Mouse (Mus musculus) liver, embryonic 14.5 days (tissue): ENCODE results near the gene Dennd1a. TPM values are rescaled to one million over a fixed set of nuclear protein-coding genes. Genes with fewer than 3 reads are reported as not detected.
A peak's percentile ranks its signal among the peaks of the same experiment; 100 is the strongest.

Source experiments
- ATAC-seq: fragments of 200-750 bp; cut with Nextera tagmentation; 2 replicates; pipeline ENCODE4 v1.8.0; 2017; ENCODE audit warnings: moderate number of reproducible peaks, mild to moderate bottlenecking, moderate library complexity; ENCODE audit not compliant: insufficient read depth
- DNase-seq, 3 experiments: peaks; one replicate each; pipeline ENCODE4 v3.0.0-alpha.2; 2012 to 2013; ENCODE audit warnings: low read depth in 3 of 3, low spot score in 3 of 3
- H3K27ac ChIP-seq: fragments of 300-500 bp; sonication (generic); 2 replicates; pipeline ENCODE4 v1.5.1; 2014; ENCODE audit warnings: moderate library complexity, mild to moderate bottlenecking, control low read depth, inconsistent platforms
- H3K27me3 ChIP-seq: fragments of 300-500 bp; sonication (generic); 2 replicates; pipeline ENCODE4 v1.6.1; 2014; ENCODE audit warnings: mild to moderate bottlenecking, low read length, moderate library complexity; ENCODE audit not compliant: control insufficient read depth, insufficient read depth
- H3K36me3 ChIP-seq: fragments of 300-500 bp; sonication (generic); replicated peaks from 2 replicates; pipeline ENCODE4 v1.6.1; 2014; ENCODE audit warnings: low read depth; ENCODE audit not compliant: control insufficient read depth, insufficient read depth
- H3K4me1 ChIP-seq, 2 experiments: fragments of 200-500 bp in 1 of 2; fragments of 300-500 bp in 1 of 2; sonication (generic) in 1 of 2; replicated peaks; 2 replicates each; pipeline ENCODE4 v1.6.1; 2012 to 2014; ENCODE audit warnings: antibody characterized with exemption in 1 of 2, inconsistent platforms in 1 of 2, low read length in 1 of 2; ENCODE audit not compliant: control insufficient read depth in 2 of 2, insufficient read depth in 2 of 2
- H3K4me2 ChIP-seq: fragments of 300-500 bp; sonication (generic); 2 replicates; pipeline ENCODE4 v1.6.1; 2014; ENCODE audit warnings: low read depth, mild to moderate bottlenecking, control low read depth, moderate library complexity
- H3K4me3 ChIP-seq, 2 experiments: fragments of 200-500 bp in 1 of 2; fragments of 300-500 bp in 1 of 2; sonication (generic) in 1 of 2; 2 replicates each; pipeline ENCODE4 v1.5.1; 2012 to 2014; ENCODE audit warnings: low read depth in 2 of 2, low read length in 2 of 2, mild to moderate bottlenecking in 2 of 2, control low read depth in 1 of 2, inconsistent platforms in 1 of 2, moderate library complexity in 1 of 2; ENCODE audit not compliant: insufficient read depth in 1 of 2
- H3K9ac ChIP-seq: fragments of 300-500 bp; sonication (generic); replicated peaks from 2 replicates; pipeline ENCODE4 v1.6.1; 2014; ENCODE audit warnings: mild to moderate bottlenecking, control low read depth, moderate library complexity
- H3K9me3 ChIP-seq: fragments of 300-500 bp; sonication (generic); 2 replicates; pipeline ENCODE4 v1.6.1; 2016; ENCODE audit warnings: low read length, mixed read lengths; ENCODE audit not compliant: control insufficient read depth
- CTCF ChIP-seq: IDR thresholded peaks from 2 replicates; pipeline ENCODE4 v1.5.1; 2016; ENCODE audit warnings: antibody characterized with exemption, low read depth, control low read depth
- EP300 ChIP-seq: IDR thresholded peaks from 2 replicates; pipeline ENCODE4 v1.6.1; 2016; ENCODE audit warnings: antibody characterized with exemption, low read depth
- WGBS: fragments of 180-500 bp; shearing (Covaris S2); extraction: QIAGEN DNeasy Blood & Tissue Kit; methylation state at CpG from one replicate; pipeline ENCODE4 v1.1.7; 2014; ENCODE audit not compliant: insufficient replicate concordance; 5-methylcytosine and 5-hydroxymethylcytosine counted together
- polyA plus RNA-seq, 2 experiments: library from polyadenylated mRNA; depleted of rRNA in 1 of 2; stranded (reverse) in 1 of 2; unstranded in 1 of 2; fragments of >200 nt; fragmentation: Nextera tagmentation in 1 of 2; extraction: Ambion mirVana in 1 of 2; gene quantifications; 2 replicates each; pipeline versions ENCODE4 v1.2.1 to v1.2.3; 2012 to 2014

The Dennd1a gene
- polyA plus RNA-seq, 2 experiments, result 5.5 to 6.5 TPM

DNA sequence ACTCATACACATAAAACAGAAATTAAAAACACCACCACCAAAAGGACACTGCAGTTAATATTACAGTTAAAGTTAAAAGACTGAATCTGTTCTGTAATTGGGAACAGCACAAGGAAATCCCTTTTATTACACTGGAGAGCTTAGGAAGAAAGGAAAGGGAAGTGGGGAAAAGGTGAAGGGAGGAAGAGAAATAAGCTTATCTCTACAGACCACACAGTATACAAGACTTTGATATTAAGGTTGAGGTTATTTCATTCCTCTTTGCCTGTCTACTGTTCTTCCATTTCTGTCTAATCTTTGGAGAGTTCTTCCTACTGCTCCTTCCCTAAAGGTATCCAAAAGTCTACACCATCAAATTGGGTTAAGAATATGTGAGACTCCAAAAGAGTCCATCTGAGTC is 28.1 kb downstream of the Dennd1a start:
- DNase-seq (no peak), ATAC-seq (no peak)
- Histone ChIP-seq H3K9me3 (no peaks in the 10 kb centered on the region), H3K4me3 (no peak overlapping the region), H3K4me2 (no peak overlapping the region), H3K36me3 (no peaks in the 10 kb centered on the region), H3K4me1 (peaks cover 4 to 5% of the 10 kb centered on the region in 2 experiments), H3K27me3 (no peaks in the 10 kb centered on the region), H3K9ac (no peak overlapping the region), H3K27ac (no peak overlapping the region)
- TF ChIP-seq CTCF, result no peak
- TF ChIP-seq EP300, result no peak

GRCm38 (mm10) chr2:38237616-38238015 is 49.6 kb downstream of the Dennd1a start:
- WGBS, result 80% methylated on average over 1 of the region's 1 CpGs
- no peak for ATAC-seq
- H3K9ac ChIP-seq, result no peak overlapping the region

GRCm38 (mm10) chr2:38235593-38235992 is 51.6 kb downstream of the Dennd1a start:
- Histone ChIP-seq H3K9ac (no peak overlapping the region), H3K4me1 (peaks cover 8% of the 10 kb centered on the region in 2 experiments), H3K9me3 (no peaks in the 10 kb centered on the region), H3K36me3 (no peaks in the 10 kb centered on the region), H3K4me3 (no peak overlapping the region), H3K27me3 (no peaks in the 10 kb centered on the region), H3K4me2 (no peak overlapping the region; the same call in 1 of the 2 replicates), H3K27ac (no peak overlapping the region)
- DNase-seq (peak in 2 of 3 experiments; percentile 23 to 31), ATAC-seq (peak; percentile 78; the same call in 1 of the 2 replicates)
- 17% methylated on average over 2 of the region's 2 CpGs for WGBS
- no peak for TF ChIP-seq CTCF
- peak; percentile 48 for TF ChIP-seq EP300

More at GRCm38 (mm10) chr2:38237616-38238015, 49.6 kb downstream of the Dennd1a start:
- Histone ChIP-seq H3K9me3 (no peaks in the 10 kb centered on the region), H3K4me2 (no peak overlapping the region), H3K4me1 (peaks cover 4 to 8% of the 10 kb centered on the region in 2 experiments), H3K36me3 (no peaks in the 10 kb centered on the region), H3K27me3 (no peaks in the 10 kb centered on the region), H3K27ac (no peak overlapping the region), H3K4me3 (no peak overlapping the region)
- no peak for DNase-seq
- TF ChIP-seq CTCF, result no peak
- no peak for TF ChIP-seq EP300

GRCm38 (mm10) chr2:38229882-38230281 is 57.3 kb downstream of the Dennd1a start:
- TF ChIP-seq EP300, result peak; percentile 23; the same call in 1 of the 2 replicates
- no peak for TF ChIP-seq CTCF
- ATAC-seq, result peak; percentile 67
- WGBS, result 38% methylated on average over 5 of the region's 5 CpGs

DNA sequence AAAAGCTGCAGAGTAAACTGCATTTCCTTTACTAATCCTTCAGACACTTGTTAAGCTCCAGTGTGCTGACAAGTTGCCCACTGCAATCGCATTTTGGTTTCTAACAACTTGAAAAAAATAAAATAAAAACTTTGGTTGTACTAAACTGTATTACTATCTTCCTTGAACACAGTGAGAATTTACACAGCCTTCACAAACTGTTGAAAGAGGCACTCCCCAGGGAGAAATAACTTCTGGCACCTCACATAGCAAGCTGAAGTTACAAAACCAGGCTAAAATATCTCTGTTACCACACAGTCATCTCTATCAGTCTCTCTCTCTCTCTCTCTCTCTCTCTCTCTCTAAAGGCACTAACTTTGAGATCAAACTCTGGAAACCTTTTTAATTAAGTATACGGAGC is 63.4 kb downstream of the Dennd1a start:
- no peaks in the 10 kb centered on the region for H3K27me3 ChIP-seq
- no peaks in the 10 kb centered on the region for H3K9me3 ChIP-seq
- ATAC-seq, result no peak
- peaks cover 2 to 5% of the 10 kb centered on the region in 2 experiments; a peak in 3 of 4 replicates for H3K4me1 ChIP-seq
- H3K4me3 ChIP-seq, result no peak overlapping the region
- no peak overlapping the region for H3K4me2 ChIP-seq
- no peak for DNase-seq
- 69% methylated on average over 2 of the region's 2 CpGs for WGBS
- no peak overlapping the region for H3K27ac ChIP-seq
- no peaks in the 10 kb centered on the region for H3K36me3 ChIP-seq
- no peak overlapping the region for H3K9ac ChIP-seq
- TF ChIP-seq CTCF (no peak), EP300 (no peak)

More at GRCm38 (mm10) chr2:38229882-38230281, 57.3 kb downstream of the Dennd1a start:
- Histone ChIP-seq H3K4me3 (no peak overlapping the region), H3K27ac (no peak overlapping the region), H3K9me3 (no peaks in the 10 kb centered on the region), H3K36me3 (no peaks in the 10 kb centered on the region), H3K4me2 (no peak overlapping the region), H3K9ac (no peak overlapping the region), H3K4me1 (peaks cover 6 to 7% of the 10 kb centered on the region in 2 experiments), H3K27me3 (no peaks in the 10 kb centered on the region)
- DNase-seq, result peak in 1 of 3 experiments; percentile 23
